Mouse (Mus musculus): ENCODE measurements around the gene Tpst2. TPM values are rescaled to one million over a fixed set of nuclear protein-coding genes. Genes with fewer than 3 reads are reported as not detected.

The Tpst2 gene
- 30.2 and 31.2 TPM in 2 replicates for polyA plus RNA-seq (2014; fragmentation: Nextera tagmentation; extraction: Ambion mirVana)

GRCm38 (mm10) chr5:112276267-112276873 lies at the start of gene Tpst2:
Tpst2 (plus strand) TSS chr5:112276691.
- peak within 1 kb of the TSS; percentile 74 for H3K4me3 ChIP-seq (ENCODE audit: low read depth, low read length)
- H3K27me3 ChIP-seq (ENCODE audit: control insufficient read depth, insufficient read depth, low read length): peaks cover 1% of the 10 kb centered on the region; the same call in 1 of the 2 replicates
- peak within 1 kb of the TSS; percentile 55 for H3K27ac ChIP-seq (ENCODE audit: low read depth, low read length)
- peak within 1 kb of the TSS; percentile 80 for H3K9ac ChIP-seq (ENCODE audit: low read depth, low read length)
- ATAC-seq (replicated peaks; ENCODE audit: insufficient number of reproducible peaks, low FRiP score, low TSS enrichment): peak; percentile 96
- H3K4me1 ChIP-seq (ENCODE audit: control insufficient read depth, insufficient read depth, low read length): peaks cover 25% of the 10 kb centered on the region
- no peaks in the 10 kb centered on the region for H3K36me3 ChIP-seq (ENCODE audit: control insufficient read depth, insufficient read depth, low read length)
- H3K9me3 ChIP-seq (replicated peaks; ENCODE audit: control insufficient read depth, low read length): no peaks in the 10 kb centered on the region
- WGBS (ENCODE audit: insufficient replicate concordance): under 1% methylated on average over 59 of the region's 62 CpGs
- H3K4me2 ChIP-seq: peak within 1 kb of the TSS; percentile 73

GRCm38 (mm10) chr5:112227354-112227753 lies 49.1 kb upstream of the Tpst2 start:
- ATAC-seq (replicated peaks; ENCODE audit: insufficient number of reproducible peaks, low FRiP score, low TSS enrichment): no peak
- peaks cover 78% of the 10 kb centered on the region for H3K27me3 ChIP-seq (ENCODE audit: control insufficient read depth, insufficient read depth, low read length)
- H3K36me3 ChIP-seq (ENCODE audit: control insufficient read depth, insufficient read depth, low read length): no peaks in the 10 kb centered on the region
- no peak overlapping the region for H3K27ac ChIP-seq (ENCODE audit: low read depth, low read length)
- H3K4me2 ChIP-seq: peak overlapping the region; percentile 53
- peak overlapping the region; percentile 39 for H3K4me3 ChIP-seq (ENCODE audit: low read depth, low read length)
- peak overlapping the region; percentile 31; the same call in 1 of the 2 replicates for H3K9ac ChIP-seq (ENCODE audit: low read depth, low read length)
- H3K9me3 ChIP-seq (replicated peaks; ENCODE audit: control insufficient read depth, low read length): no peaks in the 10 kb centered on the region
- peaks cover 13% of the 10 kb centered on the region for H3K4me1 ChIP-seq (ENCODE audit: control insufficient read depth, insufficient read depth, low read length)
- WGBS (ENCODE audit: insufficient replicate concordance): 1% methylated on average over 30 of the region's 30 CpGs

DNA sequence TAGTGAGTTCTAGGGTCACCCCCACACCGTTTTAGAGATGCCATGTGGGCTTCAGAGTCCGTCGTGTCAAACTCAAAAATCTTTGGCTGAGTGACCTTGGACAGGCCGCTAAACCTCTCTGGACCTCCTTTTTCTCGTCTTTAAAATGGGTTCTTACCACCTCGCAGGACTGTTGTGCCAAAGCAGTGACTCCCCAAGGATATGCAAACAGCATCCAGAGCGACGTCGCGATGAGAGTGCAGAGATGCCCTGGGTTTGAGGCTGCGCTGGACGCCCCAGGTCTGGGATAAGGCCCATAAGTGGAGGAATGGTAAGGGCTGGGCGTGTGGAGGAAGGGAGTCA lies 48.6 kb upstream of the Tpst2 start:
- Histone ChIP-seq H3K4me1 (ENCODE audit: control insufficient read depth, insufficient read depth, low read length) (peaks cover 13% of the 10 kb centered on the region), H3K36me3 (ENCODE audit: control insufficient read depth, insufficient read depth, low read length) (no peaks in the 10 kb centered on the region), H3K27me3 (ENCODE audit: control insufficient read depth, insufficient read depth, low read length) (peaks cover 78% of the 10 kb centered on the region), H3K4me2 (peak overlapping the region; percentile 53), H3K9me3 (replicated peaks; ENCODE audit: control insufficient read depth, low read length) (no peaks in the 10 kb centered on the region), H3K27ac (ENCODE audit: low read depth, low read length) (no peak overlapping the region), H3K9ac (ENCODE audit: low read depth, low read length) (no peak overlapping the region), H3K4me3 (ENCODE audit: low read depth, low read length) (no peak overlapping the region; the same call in 1 of the 2 replicates)
- WGBS (ENCODE audit: insufficient replicate concordance): 4% methylated on average over 13 of the region's 13 CpGs
- no peak for ATAC-seq (replicated peaks; ENCODE audit: insufficient number of reproducible peaks, low FRiP score, low TSS enrichment)

DNA sequence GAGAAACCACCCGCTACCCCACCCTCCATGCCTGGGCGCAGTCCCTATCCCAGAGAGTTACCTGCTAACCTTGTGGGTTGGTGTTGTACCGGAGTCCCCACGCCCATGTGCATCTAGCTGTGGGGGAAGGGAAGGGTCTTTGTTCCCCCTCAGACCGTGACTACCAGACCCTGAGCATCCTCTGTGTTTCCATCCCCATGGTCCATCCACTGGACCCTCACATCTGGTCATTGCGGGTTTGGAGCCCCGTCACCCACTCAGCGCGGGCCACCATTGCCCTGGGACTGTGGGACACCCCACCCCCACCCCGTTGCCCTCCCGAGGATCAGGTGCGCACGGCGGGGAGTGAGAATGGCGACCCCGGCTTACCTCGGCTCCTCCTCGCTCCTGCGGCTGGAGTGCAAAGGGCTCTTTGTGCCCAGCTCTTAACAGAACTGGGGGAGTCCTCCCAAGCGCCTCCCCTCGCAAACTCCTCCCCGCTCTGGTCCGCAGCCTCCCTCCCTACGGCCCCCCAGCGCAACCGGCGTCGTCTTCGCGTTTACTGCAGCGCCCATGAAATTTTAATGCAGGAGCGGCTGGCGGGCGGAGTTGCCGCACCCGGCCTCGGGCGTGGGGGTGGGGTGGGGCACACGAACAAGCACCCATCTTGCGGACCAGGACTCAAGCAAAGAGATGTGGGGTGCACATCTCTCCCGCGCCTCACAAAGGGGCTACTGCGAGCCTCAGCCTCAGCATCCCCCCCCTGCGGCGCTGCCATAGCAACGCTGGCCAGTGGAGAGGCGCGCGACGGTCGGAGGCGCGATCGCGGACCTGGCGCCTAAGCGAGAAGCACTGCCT lies 48.0 kb upstream of the Tpst2 start:
- Histone ChIP-seq H3K27ac (ENCODE audit: low read depth, low read length) (no peak overlapping the region), H3K9ac (ENCODE audit: low read depth, low read length) (no peak overlapping the region)

GRCm38 (mm10) chr5:112235806-112236205 lies 40.7 kb upstream of the Tpst2 start:
- no peaks in the 10 kb centered on the region for H3K36me3 ChIP-seq (ENCODE audit: control insufficient read depth, insufficient read depth, low read length)
- 62% methylated on average over 5 of the region's 5 CpGs for WGBS (ENCODE audit: insufficient replicate concordance)
- H3K27ac ChIP-seq (ENCODE audit: low read depth, low read length): no peak overlapping the region
- H3K9ac ChIP-seq (ENCODE audit: low read depth, low read length): no peak overlapping the region
- no peak overlapping the region for H3K4me2 ChIP-seq
- no peaks in the 10 kb centered on the region for H3K4me1 ChIP-seq (ENCODE audit: control insufficient read depth, insufficient read depth, low read length)
- no peak for ATAC-seq (replicated peaks; ENCODE audit: insufficient number of reproducible peaks, low FRiP score, low TSS enrichment)
- H3K27me3 ChIP-seq (ENCODE audit: control insufficient read depth, insufficient read depth, low read length): peaks cover 47% of the 10 kb centered on the region
- no peaks in the 10 kb centered on the region for H3K9me3 ChIP-seq (replicated peaks; ENCODE audit: control insufficient read depth, low read length)
- no peak overlapping the region for H3K4me3 ChIP-seq (ENCODE audit: low read depth, low read length)

More for the DNA sequence above, 48.0 kb upstream of the Tpst2 start:
- under 1% methylated on average over 57 of the region's 57 CpGs for WGBS (ENCODE audit: insufficient replicate concordance)
- Histone ChIP-seq H3K27me3 (ENCODE audit: control insufficient read depth, insufficient read depth, low read length) (peaks cover 78% of the 10 kb centered on the region), H3K9me3 (replicated peaks; ENCODE audit: control insufficient read depth, low read length) (no peaks in the 10 kb centered on the region), H3K4me1 (ENCODE audit: control insufficient read depth, insufficient read depth, low read length) (peaks cover 13% of the 10 kb centered on the region), H3K4me2 (peak overlapping the region; percentile 53), H3K4me3 (ENCODE audit: low read depth, low read length) (peak overlapping the region; percentile 38), H3K36me3 (ENCODE audit: control insufficient read depth, insufficient read depth, low read length) (no peaks in the 10 kb centered on the region)
- ATAC-seq (replicated peaks; ENCODE audit: insufficient number of reproducible peaks, low FRiP score, low TSS enrichment): no peak

DNA sequence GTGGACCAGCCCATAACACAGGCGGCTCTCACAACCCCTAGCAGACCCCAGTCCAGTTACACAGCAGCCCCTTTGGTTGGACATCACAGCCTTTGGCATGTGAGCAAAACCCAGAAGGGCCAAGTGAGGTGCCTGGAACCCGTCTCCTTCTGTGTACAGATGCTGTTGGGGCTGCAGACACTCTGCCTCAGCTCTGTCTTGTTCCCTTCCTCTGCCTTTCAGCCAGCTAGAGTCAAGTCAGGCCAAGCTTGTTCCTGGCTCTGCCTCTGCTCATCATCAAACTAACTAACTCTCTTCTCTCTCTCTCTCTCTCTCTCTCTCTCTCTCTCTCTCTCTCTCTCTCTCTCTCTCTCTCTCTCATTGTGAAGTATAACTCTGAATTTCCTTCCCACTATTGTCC lies 39.9 kb upstream of the Tpst2 start:
- WGBS (ENCODE audit: insufficient replicate concordance): 63% methylated on average over 2 of the region's 2 CpGs
- H3K27ac ChIP-seq (ENCODE audit: low read depth, low read length): no peak overlapping the region
- H3K4me2 ChIP-seq: no peak overlapping the region
- H3K36me3 ChIP-seq (ENCODE audit: control insufficient read depth, insufficient read depth, low read length): no peaks in the 10 kb centered on the region
- H3K9me3 ChIP-seq (replicated peaks; ENCODE audit: control insufficient read depth, low read length): no peaks in the 10 kb centered on the region
- H3K9ac ChIP-seq (ENCODE audit: low read depth, low read length): no peak overlapping the region
- peaks cover 39% of the 10 kb centered on the region for H3K27me3 ChIP-seq (ENCODE audit: control insufficient read depth, insufficient read depth, low read length)
- ATAC-seq (replicated peaks; ENCODE audit: insufficient number of reproducible peaks, low FRiP score, low TSS enrichment): no peak
- H3K4me3 ChIP-seq (ENCODE audit: low read depth, low read length): no peak overlapping the region
- H3K4me1 ChIP-seq (ENCODE audit: control insufficient read depth, insufficient read depth, low read length): no peaks in the 10 kb centered on the region

DNA sequence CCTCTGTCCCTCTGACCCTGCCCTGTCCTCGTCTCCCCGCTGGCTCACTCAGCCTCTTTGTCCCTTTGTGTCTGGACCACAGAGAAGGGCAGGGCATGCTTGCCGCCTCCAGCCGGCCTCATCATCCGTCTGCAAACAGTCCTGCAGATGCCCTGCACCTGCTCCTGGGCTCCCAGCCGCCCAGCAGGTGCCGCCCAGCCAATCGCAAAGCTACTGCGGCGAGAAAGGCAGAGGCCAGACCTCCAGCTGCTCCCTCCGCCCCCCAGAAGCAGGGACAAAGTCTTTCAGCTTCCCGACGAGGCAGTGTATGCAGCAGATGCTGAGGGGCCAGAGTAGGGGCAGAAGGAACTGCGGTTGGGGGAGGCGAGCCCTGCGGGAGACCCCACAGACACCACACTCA lies 39.1 kb upstream of the Tpst2 start:
- Histone ChIP-seq H3K4me2 (0 out of 2 replicates have a peak overlapping the region, but pooled peaks have one; percentile 14), H3K4me1 (ENCODE audit: control insufficient read depth, insufficient read depth, low read length) (no peaks in the 10 kb centered on the region), H3K9ac (ENCODE audit: low read depth, low read length) (0 out of 2 replicates have a peak overlapping the region, but pooled peaks have one; percentile 16), H3K36me3 (ENCODE audit: control insufficient read depth, insufficient read depth, low read length) (no peaks in the 10 kb centered on the region), H3K4me3 (ENCODE audit: low read depth, low read length) (no peak overlapping the region), H3K27me3 (ENCODE audit: control insufficient read depth, insufficient read depth, low read length) (peaks cover 36% of the 10 kb centered on the region), H3K9me3 (replicated peaks; ENCODE audit: control insufficient read depth, low read length) (no peaks in the 10 kb centered on the region), H3K27ac (ENCODE audit: low read depth, low read length) (no peak overlapping the region)
- WGBS (ENCODE audit: insufficient replicate concordance): 10% methylated on average over 16 of the region's 16 CpGs
- ATAC-seq (replicated peaks; ENCODE audit: insufficient number of reproducible peaks, low FRiP score, low TSS enrichment): no peak

DNA sequence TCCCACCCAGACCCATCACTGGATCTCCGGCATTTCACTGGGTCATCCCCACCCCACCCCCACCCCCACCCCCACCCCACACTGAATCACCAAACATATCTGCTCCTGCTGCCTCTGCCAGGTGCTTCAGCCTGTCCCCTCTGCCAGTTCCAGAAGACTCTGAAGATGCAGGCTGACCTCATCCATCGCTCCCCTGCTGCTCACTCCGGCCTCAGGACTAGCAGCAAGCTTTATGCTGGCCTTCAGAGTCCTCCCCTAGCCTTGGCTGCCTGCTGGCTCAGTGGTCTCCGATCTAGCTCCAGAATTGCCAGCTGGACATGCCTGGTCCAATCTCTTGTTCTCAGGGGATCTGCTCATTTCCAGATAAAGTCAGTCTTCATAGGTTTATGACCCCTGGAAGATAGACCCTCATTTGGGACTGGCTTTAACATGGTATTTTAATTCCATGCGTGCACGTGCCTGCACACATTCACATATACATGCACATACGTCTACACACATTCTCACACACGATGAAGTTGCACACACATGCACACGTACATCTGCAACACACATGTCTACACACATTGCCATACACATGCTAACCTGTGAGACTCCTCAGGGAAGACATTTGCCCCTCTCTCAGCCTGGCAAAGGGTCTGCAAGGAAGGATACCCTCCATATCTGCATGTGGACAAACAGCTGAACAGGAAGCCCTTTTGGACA lies 38.5 kb upstream of the Tpst2 start:
- 53% methylated on average over 9 of the region's 9 CpGs for WGBS (ENCODE audit: insufficient replicate concordance)
- Histone ChIP-seq H3K27ac (ENCODE audit: low read depth, low read length) (no peak overlapping the region), H3K4me1 (ENCODE audit: control insufficient read depth, insufficient read depth, low read length) (no peaks in the 10 kb centered on the region), H3K9ac (ENCODE audit: low read depth, low read length) (no peak overlapping the region), H3K4me3 (ENCODE audit: low read depth, low read length) (no peak overlapping the region), H3K36me3 (ENCODE audit: control insufficient read depth, insufficient read depth, low read length) (no peaks in the 10 kb centered on the region), H3K4me2 (no peak overlapping the region), H3K27me3 (ENCODE audit: control insufficient read depth, insufficient read depth, low read length) (peaks cover 36% of the 10 kb centered on the region), H3K9me3 (replicated peaks; ENCODE audit: control insufficient read depth, low read length) (no peaks in the 10 kb centered on the region)
- no peak for ATAC-seq (replicated peaks; ENCODE audit: insufficient number of reproducible peaks, low FRiP score, low TSS enrichment)

All from heart, embryonic 11.5 days (tissue).